Mouse (Mus musculus) adrenal gland (tissue): Measurements from ENCODE around the gene Gm8797.
"Not testable (repeated sequence)": the region's sequence is repeated elsewhere in the genome, so short reads cannot be mapped to it uniquely, and the experiment has no call there.

ENCODE experiments used
- intact Hi-C: fragments of 180-260 bp; cut with DNase I; formaldehyde crosslinking; loops from one replicate; pipeline ENCODE4 v1.15.1; 2025
- long read RNA-seq, 2 experiments: library from polyadenylated mRNA; unstranded; transcript quantifications; one replicate each; pipeline ENCODE4 v2.0.0; 2020; ENCODE audit warnings: borderline replicate concordance in 1 of 2; ENCODE audit not compliant: insufficient replicate concordance in 1 of 2

The Gm8797 gene
- long read RNA-seq, experiment 1, result 0 reads
- long read RNA-seq, experiment 2, result 0 reads

DNA sequence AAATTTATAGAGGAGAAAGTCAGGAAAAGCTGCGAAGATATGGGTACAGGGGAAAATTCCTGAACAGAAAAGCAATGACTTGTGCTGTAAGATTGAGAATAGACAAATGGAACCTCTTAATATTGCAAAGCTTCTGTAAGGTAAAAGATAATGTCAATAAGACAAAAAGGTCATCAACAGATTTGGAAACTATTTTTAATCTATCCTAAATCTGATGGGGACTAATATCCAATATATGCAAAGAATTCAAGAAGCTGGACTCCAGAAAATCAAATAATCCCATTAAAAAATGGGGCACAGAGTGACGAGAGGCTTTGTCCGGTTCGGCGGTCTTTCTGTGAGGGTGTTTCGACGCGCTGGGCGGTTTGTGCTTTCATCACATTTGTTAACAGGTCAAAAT lies at the start of gene Gm8797:
TSS of gene Gm8797 (plus strand) at position 301 of the 400 bp plus-strand sequence.
- intact Hi-C loops, result not testable (repeated sequence)

GRCm38 (mm10) chr3:5714481-5714880 lies 36.1 kb upstream of the Gm8797 start:
- intact Hi-C loops, result no loop called here

GRCm38 (mm10) chr3:5732931-5733330 lies 17.7 kb upstream of the Gm8797 start:
- intact Hi-C loops, result no loop called here

GRCm38 (mm10) chr3:5754763-5755478 lies 4.3 kb downstream of the Gm8797 start:
- intact Hi-C loops, result no loop called here

DNA sequence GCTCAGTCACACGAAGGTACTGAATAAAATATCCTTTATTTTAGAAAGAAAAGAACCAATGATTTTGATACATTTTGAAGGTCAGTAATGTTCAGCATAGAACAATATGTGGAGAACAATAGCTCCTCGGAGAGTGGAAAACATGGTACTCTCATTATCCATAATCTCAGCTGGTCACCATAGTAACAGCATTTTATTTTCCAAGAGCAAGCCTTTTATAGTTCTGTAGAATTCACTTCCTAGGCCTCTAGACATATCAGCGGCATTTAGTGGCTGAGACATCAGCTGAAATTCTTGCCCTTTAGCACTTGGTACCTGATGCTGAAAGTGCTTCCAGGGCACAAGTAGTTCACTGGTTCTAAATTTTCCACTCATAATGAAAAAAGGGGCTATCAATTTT lies 15.7 kb downstream of the Gm8797 start:
- intact Hi-C loops, result no loop called here

- intact Hi-C loops, result no loop called here
These were observed 26.3 kb downstream of the Gm8797 start for GRCm38 (mm10) chr3:5776894-5777293.
